Mouse (Mus musculus): ENCODE measurements around the gene Man1c1.

Man1c1 gene

DNA sequence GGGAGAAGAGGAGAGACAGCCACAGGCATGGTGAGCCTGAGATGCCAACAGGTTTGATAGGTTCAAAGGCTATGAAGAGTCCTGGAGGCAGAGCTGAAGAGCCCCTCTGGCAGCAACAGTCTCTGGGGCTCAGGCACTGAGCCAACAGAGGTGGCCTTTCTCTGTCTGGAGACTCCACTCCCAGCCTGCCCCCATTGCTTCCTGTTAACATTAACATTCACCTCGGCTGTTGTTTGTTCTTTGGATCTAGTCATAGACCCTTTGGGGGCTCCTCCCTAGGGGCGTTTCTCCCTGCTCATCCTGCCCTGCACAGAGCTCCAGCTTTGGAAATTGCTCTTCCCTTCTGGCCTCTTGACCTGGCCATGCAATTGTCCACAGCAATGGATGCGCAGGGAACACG lies 20.9 kb upstream of the Man1c1 start:
- no peak for DNase-seq (ENCODE audit: low read depth, low spot score)

DNA sequence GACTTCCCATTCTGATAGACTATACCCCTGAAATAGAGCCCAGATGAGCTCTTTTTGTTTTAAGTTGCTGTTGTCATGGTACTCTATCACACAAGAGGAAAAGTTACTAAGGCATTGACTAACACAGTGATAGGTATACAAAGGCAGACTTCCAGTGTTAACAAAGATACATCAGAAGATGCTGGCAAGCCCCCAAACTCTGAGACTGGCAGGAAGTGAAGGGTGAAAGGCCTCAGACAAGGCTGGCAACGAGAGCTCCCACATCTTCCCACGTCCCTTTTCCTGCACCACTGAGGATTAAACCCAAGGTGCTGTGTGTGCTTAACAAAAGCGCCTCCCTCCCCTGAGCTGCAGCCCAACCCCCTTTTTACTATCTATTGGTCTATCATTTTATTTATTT lies 19.2 kb upstream of the Man1c1 start:
- DNase-seq (ENCODE audit: low read depth, low spot score) = no peak

DNA sequence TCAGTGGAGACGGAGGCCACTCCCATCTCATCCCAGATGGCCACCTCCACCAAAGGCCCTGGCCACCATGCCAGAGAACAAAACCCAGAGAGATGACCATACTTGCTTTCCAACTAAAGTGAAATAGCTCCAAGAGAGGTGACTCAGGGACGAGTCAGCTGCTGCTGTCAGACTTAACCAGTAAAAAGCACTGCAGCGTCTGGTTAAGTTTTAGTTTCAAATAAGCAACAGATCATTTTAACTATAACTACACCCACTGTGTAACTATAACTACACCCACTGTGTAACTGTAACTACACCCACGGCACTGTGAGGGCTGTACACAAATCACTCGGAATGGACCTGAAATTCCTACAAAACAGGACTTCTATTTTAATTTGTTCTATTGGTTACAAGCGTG lies 17.0 kb upstream of the Man1c1 start:
- no peak for DNase-seq (ENCODE audit: low read depth, low spot score)

DNA sequence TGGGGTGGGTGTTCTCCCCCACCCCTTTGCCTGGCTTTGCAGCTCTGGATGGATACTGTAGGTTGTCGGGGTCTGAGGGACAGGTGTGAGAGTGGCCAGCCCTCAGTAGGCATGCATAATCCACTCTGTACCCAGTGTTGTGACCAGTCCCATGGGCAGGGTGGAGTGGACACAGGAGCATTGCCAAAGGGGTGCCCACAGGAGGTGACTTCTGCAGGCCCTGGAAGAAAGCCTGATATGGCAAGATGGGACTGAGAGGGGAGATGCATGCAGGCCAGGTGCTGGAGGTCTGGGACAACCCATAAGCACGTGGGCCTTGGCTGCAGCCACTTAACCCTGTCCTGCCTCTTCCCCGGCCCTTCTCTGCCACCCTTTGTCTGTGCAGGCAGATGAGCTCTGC lies 16.3 kb upstream of the Man1c1 start:
- no peak for DNase-seq (ENCODE audit: low read depth, low spot score)

DNA sequence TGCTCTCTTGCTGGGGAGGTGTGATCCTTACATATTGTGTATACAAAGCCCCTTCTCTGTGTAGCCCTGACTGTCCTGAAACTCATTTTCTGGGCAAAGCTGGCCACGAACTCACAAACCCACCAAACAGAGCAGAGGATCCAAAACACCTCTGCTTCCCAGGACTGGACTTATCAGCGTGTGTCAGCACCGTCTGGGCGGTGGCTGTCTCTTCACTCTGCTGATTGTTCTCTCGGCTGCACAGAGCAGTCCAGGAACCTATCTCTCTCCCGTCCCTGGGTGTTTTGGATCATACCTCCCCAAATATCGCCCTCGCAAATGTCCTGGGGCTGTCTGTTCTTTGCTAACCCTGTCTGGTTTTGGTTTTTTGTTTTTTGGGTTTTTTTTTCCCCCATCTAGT lies 15.4 kb upstream of the Man1c1 start:
- DNase-seq (ENCODE audit: low read depth, low spot score) = no peak

DNA sequence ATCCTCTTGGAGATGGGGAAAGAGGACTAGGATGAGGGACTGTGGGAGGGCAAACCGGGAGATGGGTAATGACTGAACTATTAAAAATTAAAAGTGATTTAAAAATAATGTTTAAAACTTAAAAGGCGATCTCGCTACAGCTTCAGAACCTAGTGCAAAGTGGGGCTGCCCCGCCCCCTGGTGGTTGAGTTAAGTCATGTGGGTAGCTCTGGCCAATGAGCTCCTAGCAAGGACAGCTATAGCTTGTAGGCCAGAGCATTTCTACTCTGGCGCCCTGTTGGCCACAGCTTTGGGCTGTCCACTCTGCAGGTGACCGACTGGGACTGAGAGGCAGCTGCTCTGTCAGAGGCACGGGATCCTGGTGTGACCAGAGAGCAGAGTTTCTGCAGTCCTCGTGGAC lies 9.8 kb upstream of the Man1c1 start:
- peak; percentile 84 for DNase-seq (ENCODE audit: low read depth, low spot score)

DNA sequence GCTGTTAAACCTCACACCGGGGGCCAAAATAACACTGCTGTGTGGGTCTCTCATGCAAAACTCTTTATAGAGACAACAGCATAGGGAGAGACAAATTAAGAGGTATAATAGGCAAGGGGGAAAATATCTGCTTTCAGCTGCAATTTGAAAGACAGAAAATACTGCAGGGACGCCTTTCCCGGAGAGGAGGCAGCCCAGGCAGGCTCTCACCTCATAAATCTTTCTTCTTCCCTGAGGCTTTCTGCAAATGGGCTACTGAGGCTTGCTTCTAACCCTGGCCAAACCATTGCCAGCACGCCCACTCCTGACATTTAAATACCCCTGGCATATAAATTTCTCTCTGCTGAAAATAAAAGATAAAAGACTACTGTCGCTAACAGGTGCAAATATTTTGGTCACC lies 1.2 kb upstream of the Man1c1 start:
- no peak for DNase-seq (ENCODE audit: low read depth, low spot score)

DNA sequence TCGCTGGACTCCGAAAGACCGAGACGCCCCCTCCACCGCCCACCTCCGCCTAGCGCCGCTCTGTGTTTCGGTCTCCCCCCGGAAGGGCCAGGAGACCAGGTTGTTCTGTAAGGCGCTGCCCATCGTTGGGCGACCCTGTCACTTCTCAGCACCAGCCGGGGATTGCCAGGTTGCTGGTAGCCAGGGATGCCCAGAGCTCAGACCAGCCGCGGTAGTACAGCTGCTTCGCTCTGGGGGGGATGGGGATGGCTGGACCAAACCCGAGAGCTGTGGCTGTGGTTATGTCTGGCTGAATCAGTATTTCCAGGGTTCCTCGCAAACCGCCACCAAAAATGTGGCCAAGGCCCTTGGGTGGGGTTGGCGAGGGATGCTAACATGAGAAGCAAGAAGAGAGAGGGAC lies 500 bp upstream of the Man1c1 start:
- no peak for DNase-seq (ENCODE audit: low read depth, low spot score)

DNA sequence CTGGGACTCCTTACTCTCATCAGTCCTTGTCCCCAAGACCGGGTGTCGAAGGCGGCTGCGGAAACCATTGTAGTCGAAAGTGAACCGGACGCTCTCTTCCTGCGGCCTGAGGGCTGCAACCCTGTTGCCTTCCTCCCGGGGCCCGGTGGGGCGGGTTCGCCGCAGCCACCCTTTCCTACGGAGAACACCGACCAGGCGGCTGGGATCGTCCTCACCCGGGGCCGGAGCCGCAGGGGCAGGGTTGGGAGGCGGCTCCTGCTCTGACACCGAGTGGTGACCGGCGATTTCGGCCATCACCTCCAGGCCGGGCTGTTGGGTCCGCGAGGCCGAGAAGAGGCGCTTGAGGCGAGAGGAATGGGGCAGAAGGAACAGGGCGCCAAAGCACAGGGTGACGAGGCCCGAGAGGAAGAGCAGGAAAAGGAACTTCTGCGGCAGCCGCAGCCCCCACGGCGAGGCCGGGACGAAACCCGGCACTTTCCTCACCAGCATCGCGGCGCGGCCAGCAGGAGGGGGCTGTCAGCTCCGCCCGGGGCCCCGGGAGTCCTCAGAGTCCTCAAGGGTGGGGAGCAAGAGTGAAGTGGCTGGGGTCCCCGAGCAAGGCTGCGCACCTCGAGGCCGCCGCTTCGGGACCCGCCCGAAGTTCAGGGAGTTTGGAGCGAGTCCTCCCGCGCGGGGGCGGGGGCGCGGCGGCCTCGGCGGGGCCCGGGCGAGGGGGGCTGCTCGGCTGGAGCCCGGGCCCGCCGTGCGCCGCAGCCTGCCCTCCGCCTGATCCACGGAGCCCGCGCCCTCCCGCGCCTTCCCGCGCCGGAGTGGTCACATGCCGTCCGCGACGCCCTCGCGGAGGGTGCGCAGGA lies 882 bp downstream of the Man1c1 start:
- DNase-seq (ENCODE audit: low read depth, low spot score) = peak; percentile 57

DNA sequence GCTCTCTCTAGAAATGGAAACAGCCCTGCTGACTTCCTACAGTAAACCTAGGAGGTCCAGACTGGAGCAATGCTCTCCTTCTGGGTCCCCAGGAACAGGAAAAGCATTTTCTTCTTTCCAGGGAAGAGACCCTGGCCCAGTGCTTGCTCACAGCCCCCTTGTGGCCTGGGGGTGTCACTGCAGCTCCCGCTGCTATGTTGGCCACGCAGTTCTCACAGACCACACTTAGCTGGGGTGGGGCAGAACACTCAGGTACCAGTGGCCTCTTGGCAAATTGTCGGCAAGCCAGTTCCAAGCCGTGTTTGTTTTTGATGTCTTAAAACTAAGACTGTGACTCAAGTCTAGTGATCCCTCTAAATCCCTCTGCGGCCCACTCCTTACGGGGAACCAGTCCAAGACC lies 2.2 kb downstream of the Man1c1 start:
- peak; percentile 75 for DNase-seq (ENCODE audit: low read depth, low spot score)

DNA sequence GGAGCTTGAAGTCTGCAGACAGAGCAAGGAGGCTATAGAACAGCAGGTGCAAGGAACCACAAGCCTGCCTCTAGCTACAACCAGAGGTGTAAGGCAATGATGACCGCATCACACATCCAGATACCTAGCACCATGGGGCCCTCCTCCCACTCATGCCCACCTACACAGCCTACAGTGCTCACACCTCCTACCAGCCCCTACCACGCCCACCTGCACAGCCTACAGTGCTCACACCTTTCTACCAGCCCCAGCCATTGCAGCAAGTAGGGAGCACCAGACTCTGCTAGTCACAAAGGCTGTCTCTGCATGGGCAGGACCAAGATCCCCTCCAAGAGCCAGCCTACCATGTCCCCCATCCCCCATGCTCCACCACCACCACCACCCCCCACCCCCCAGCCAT lies 3.2 kb downstream of the Man1c1 start:
- DNase-seq (ENCODE audit: low read depth, low spot score) = no peak

DNA sequence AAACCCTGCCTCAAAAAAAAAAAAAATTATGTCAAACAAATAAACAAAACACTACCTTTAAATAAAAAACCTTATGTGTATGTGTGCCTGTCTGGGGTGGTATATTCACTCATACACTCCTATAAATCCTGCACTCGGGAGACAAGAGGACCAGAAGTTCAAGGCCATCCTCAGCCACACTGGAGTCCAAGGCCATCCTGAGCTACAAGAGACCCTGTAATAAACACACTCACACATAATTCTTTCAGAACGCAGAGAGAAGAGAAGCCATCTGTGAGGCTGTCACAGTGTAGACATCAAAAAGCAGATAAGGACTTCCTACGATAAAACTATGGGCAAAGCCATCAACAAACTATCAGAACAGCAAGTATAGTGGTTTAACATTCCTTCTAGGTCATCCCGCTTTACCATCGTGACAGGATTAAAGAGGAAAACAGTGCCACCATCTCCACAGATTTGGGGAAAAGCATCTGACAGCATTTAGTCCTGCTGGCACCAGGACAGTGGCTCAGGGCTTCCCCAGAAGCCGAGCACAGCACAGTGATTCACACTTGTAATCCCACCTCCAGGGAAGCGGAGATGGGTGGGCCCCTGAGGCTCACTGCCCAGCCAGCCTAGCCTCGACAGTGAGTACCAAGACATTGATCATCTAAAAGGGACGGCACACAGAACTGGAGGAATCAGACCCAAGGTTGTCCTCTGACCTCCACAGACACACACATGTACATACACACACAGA lies 10.7 kb downstream of the Man1c1 start:
- DNase-seq (ENCODE audit: low read depth, low spot score) = no peak

DNA sequence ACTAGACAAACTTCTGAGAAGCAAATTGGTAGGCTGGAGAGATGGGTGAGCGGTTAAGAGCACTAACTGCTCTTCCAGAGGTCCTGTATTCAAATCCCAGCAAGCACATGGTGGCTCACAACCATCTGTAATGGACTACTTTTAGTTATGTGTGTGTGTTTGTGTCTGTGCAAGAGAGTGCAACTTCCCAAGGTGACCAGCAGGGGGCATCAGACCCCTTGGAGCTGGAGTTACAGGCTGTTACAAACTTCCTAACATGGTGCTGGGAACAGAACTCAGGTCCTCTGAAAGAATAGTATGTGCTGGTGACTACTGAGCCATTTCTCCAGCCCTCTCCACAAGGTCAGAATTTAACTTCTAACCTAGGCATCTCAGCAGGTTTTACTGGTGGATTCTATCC lies 11.7 kb downstream of the Man1c1 start:
- DNase-seq (ENCODE audit: low read depth, low spot score) = no peak

DNA sequence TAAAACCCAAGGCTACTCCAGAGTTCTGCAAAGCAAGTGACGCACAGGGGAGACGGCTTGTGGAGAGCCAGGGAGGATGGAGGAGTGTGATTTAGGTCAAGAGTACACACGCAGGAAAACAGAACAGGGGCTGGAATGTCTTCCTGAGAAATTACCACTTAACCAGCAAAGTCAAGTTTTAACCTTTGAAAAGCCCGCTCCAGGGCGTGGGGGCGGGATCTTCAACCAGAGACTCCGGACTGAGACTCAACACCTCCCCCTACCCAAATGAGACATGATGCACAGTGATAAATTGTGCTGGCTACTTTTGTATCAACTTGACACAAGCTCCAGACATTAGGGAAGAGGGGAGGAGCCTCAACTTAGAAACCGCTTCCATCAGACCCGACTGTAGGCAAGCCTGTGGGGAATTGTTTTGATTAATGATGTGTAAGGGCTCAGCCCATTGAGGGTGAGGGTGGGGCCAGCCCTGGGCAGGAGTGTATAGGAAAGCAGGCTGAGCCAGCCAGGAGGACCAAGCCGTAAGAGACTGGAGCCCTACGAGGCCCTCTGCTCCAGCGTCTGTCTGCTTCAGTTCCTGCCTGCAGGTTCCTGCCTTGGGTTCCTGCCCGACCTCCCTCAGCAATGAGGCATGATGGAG lies 17.9 kb downstream of the Man1c1 start:
- DNase-seq (ENCODE audit: low read depth, low spot score) = no peak

DNA sequence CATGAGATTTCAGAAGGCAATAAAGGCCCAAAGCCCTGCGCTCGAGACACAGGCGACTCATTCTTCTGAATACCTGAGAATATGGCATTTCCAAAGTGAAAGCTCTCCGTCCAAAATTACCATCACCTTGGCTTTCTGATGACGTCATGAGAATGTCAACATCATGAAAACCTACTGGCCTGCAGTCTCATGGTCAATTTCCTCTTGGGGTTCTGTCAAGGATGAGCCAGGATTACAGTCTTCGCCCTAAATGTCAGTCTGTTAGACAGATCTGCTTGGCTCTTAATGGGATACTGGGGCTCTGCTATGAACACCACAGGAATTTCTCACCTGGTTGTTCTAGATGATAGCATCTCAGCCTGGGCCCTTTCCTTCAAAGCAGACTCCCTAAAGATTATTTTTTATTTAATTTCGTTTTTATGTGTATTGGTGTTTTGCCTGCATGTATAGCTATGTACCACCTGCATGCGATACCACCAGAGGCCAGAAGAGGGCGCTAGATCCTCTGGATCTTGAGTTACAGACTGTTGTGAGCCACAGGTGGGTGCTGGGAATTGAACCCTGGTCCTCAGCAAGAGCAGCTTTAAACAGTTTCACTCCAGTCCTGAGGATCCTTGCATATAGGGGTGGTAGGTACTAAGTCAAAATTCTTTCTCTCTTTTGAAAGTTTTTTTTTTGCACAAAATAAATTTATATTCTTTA lies 19.3 kb downstream of the Man1c1 start:
- no peak for DNase-seq (ENCODE audit: low read depth, low spot score)

DNA sequence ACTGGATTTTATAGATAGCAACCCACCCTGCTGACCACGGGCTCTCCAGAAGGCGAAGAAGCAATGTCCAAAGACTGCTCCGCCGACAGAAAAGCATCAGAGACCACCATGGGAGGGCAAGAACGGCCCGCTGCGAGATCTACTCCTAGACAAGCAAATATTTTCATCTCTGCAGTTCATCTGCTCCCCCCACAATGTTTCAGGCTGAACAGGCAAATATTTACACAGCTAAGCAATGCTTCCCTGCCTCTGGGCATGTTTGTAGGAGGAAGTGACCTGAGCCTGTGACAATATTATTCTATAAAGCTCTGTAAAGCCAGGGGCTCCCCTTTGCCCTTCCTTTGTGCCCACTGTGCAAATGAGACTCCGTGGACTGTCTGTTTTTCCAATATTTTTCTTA lies 20.2 kb downstream of the Man1c1 start:
- no peak for DNase-seq (ENCODE audit: low read depth, low spot score)

DNA sequence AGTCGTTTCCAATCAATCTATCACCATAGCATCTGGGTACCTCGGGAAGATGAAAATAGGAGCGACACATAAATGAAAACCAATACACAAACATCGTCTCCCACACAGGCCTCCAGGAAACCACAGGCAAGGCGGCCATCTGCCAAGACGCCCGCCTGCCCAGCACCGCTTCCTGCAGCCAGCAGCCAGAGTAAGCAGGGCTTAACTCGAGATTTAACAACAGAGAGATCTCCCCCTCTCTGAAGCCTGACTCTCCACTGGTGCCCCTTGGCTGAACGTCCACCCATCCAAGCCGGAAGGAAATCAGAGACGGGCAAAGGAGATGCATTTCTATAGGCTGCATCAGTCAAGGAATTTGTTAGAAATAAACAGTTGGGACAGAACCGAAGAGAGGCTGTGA lies 21.1 kb downstream of the Man1c1 start:
- peak; percentile 45 for DNase-seq (ENCODE audit: low read depth, low spot score)

DNA sequence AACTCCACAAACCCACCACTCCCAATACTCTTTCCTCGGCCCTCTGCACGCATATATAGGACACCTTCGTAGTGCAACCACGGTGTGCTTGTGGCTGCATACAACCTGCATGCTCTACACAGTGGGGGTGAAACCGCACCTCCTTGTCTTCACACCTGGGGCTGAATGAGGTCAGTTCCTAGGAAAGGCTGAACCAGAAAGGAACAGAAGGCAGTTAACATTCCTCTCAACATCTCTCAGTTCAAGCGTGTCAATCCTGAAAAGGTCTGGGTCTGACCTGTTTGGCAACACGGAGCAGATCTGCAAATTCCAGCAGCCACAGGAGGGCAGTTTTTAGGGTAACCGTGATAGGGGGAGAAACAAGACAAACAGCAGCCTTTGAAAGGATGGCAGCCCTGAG lies 21.7 kb downstream of the Man1c1 start:
- DNase-seq (ENCODE audit: low read depth, low spot score) = no peak

DNA sequence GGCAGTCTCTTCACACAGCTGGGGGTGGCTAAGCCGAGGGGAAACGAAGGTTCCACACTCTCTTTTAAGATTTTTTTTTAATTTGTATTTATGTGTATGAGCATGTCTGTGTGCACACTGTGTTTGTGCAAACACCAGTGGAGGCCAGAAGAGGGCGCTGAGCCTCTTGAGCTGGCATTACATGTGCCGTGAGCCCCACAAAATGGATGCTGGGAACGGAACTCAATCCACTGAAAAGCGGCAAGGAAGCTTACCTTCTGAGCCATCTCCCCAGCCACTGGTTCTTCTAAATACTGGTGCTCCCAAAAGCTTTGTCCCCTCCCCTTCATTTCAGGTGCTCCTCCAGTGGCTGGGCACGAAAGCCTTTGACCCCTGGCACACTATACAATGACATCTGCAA lies 22.3 kb downstream of the Man1c1 start:
- DNase-seq (ENCODE audit: low read depth, low spot score) = no peak

DNA sequence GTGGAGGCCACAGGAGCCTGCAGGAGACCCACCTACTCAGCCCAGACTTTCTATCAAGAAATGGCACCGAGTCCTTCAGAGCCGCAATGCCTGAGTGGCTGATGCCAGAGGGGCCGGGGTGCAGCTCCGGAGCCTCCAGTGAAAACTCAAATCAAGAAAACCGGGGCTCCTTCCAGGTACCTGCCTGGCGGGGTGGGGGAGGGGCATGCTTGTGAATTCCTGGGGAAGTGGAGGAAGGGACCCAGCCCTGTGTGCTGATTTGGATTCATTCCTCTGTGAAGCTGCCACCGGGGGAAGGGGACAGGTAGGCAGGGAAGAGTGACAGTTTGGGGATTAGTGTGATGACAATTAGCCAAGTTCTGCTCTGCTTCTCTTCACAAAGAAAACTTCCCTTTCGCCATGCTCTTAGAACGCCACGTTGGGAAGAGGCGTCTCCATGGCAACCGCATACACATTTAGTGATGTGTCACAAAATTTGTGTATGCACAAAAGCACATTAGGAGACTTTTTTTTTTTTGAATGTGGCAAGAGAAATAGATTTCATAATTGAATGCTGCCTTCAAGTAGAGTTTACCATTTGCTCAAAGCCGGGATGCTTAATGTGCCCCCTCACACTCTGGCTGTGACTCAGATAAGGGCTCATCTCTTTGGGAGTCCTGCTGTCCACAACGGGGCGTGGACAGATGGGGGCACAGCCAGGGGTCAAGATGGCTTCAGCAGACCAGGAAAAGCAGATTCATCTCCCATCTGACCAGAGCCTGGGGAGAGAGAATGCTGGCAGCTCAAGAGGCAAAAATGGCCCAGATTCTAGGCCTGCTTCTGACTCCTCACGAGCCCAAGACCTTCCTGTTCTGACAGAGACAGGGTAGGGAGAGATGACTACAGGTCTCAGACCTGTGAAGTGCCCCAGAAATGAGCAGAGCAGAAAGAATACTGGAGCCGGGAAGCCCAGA lies 26.3 kb downstream of the Man1c1 start:
- DNase-seq (ENCODE audit: low read depth, low spot score) = no peak

DNA sequence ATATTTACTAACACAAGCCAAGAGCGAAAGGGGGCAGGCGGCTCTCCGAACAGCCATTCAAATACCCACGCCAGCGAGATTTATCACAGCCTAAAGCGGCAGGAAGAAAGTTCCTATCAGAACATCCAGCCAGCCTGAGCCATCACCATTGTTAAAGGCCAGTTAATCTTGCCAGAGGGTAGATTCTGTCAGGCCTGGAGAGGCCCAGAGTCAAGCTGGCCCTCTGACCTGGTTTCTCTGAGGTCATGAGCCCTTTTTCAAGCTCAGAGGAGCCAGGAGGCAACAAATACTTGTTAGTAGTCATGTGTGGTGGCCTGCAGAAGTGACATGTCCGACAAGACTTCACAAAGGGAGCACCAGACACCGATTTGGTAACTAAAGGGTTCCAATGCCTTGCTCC lies 28.3 kb downstream of the Man1c1 start:
- no peak for DNase-seq (ENCODE audit: low read depth, low spot score)

Measured in CD4-positive helper T cell, adult 2 months (primary cell).